Mouse (Mus musculus): ENCODE results near the gene Slc29a1.

Slc29a1 gene

GRCm38 (mm10) chr17:45569999-45570398 is 29.4 kb downstream of the Slc29a1 start:
- DNase-seq (ENCODE audit: low spot score), result no peak

- no peak for DNase-seq (ENCODE audit: low spot score)
These were observed 30.4 kb downstream of the Slc29a1 start for GRCm38 (mm10) chr17:45568990-45569389.

GRCm38 (mm10) chr17:45567162-45567601 is 32.2 kb downstream of the Slc29a1 start:
- DNase-seq (ENCODE audit: low spot score), result no peak

GRCm38 (mm10) chr17:45566360-45567161 is 32.8 kb downstream of the Slc29a1 start:
- no peak for DNase-seq (ENCODE audit: low spot score)

- DNase-seq (ENCODE audit: low spot score), result no peak
These were observed 33.4 kb downstream of the Slc29a1 start for GRCm38 (mm10) chr17:45566031-45566359.

- DNase-seq (ENCODE audit: low spot score), result no peak
These were observed 34.3 kb downstream of the Slc29a1 start for GRCm38 (mm10) chr17:45565103-45565502.

- no peak for DNase-seq (ENCODE audit: low spot score)
These were observed 34.8 kb downstream of the Slc29a1 start for GRCm38 (mm10) chr17:45564531-45565084.

GRCm38 (mm10) chr17:45563655-45564530 is 35.5 kb downstream of the Slc29a1 start, which contains the start of gene Slc35b2:
Slc35b2 (plus strand) TSS chr17:45563874.
- DNase-seq (ENCODE audit: low spot score), result peak; percentile 94

GRCm38 (mm10) chr17:45563216-45563615 is 36.2 kb downstream of the Slc29a1 start:
- no peak for DNase-seq (ENCODE audit: low spot score)

GRCm38 (mm10) chr17:45559732-45560525 is 39.5 kb downstream of the Slc29a1 start:
- no peak for DNase-seq (ENCODE audit: low spot score)

GRCm38 (mm10) chr17:45557998-45558862 is 41.2 kb downstream of the Slc29a1 start:
- no peak for DNase-seq (ENCODE audit: low spot score)

GRCm38 (mm10) chr17:45557246-45557824 is 42.1 kb downstream of the Slc29a1 start:
- no peak for DNase-seq (ENCODE audit: low spot score)

- no peak for DNase-seq (ENCODE audit: low spot score)
These were observed 42.7 kb downstream of the Slc29a1 start for GRCm38 (mm10) chr17:45556514-45557245.

- no peak for DNase-seq (ENCODE audit: low spot score)
These were observed 43.3 kb downstream of the Slc29a1 start for GRCm38 (mm10) chr17:45556107-45556489.

GRCm38 (mm10) chr17:45555452-45556106 is 43.8 kb downstream of the Slc29a1 start, which contains the start of gene Nfkbie:
Nfkbie (plus strand) TSS chr17:45555703.
- peak; percentile 96 for DNase-seq (ENCODE audit: low spot score)

GRCm38 (mm10) chr17:45554420-45554819 is 45.0 kb downstream of the Slc29a1 start:
- no peak for DNase-seq (ENCODE audit: low spot score)

- DNase-seq (ENCODE audit: low spot score), result no peak
These were observed 46.3 kb downstream of the Slc29a1 start for GRCm38 (mm10) chr17:45553065-45553464.

- peak; percentile 77 for DNase-seq (ENCODE audit: low spot score)
These were observed 47.5 kb downstream of the Slc29a1 start for GRCm38 (mm10) chr17:45551816-45552451.

Data from urinary bladder, postnatal 14 days (tissue).